Mouse (Mus musculus) limb, embryonic 12.5 days (tissue): ENCODE data around the gene Bcl11a. TPM values are rescaled to one million over a fixed set of nuclear protein-coding genes. Genes with fewer than 3 reads are reported as not detected.
A peak's percentile ranks its signal among the peaks of the same experiment; 100 is the strongest.

Source experiments
- ATAC-seq: fragments of 200-750 bp; cut with Nextera tagmentation; 2 replicates; pipeline ENCODE4 v1.8.0; 2017; ENCODE audit warnings: low read depth, moderate TSS enrichment; ENCODE audit not compliant: insufficient number of reproducible peaks, insufficient read depth, low FRiP score, low TSS enrichment
- H3K27ac ChIP-seq: fragments of 300-500 bp; sonication (generic); 2 replicates; pipeline ENCODE4 v1.5.1; 2016; ENCODE audit warnings: mild to moderate bottlenecking, moderate library complexity
- H3K27me3 ChIP-seq: fragments of 300-500 bp; sonication (generic); 2 replicates; pipeline ENCODE4 v1.6.1; 2016; ENCODE audit warnings: mild to moderate bottlenecking, moderate library complexity
- H3K36me3 ChIP-seq: fragments of 300-500 bp; sonication (generic); 2 replicates; pipeline ENCODE4 v1.6.1; 2016; ENCODE audit warnings: mild to moderate bottlenecking, moderate library complexity
- H3K4me1 ChIP-seq: fragments of 300-500 bp; sonication (generic); replicated peaks from 2 replicates; pipeline ENCODE4 v1.6.1; 2016
- H3K4me2 ChIP-seq: fragments of 300-500 bp; sonication (generic); 2 replicates; pipeline ENCODE4 v1.6.1; 2016; ENCODE audit warnings: mild to moderate bottlenecking, moderate library complexity
- H3K4me3 ChIP-seq: fragments of 300-500 bp; sonication (generic); replicated peaks from 2 replicates; pipeline ENCODE4 v1.5.1; 2016; ENCODE audit warnings: mild to moderate bottlenecking
- H3K9ac ChIP-seq: fragments of 300-500 bp; sonication (generic); replicated peaks from 2 replicates; pipeline ENCODE4 v1.6.1; 2016; ENCODE audit warnings: mild to moderate bottlenecking, moderate library complexity
- H3K9me3 ChIP-seq: fragments of 300-500 bp; sonication (generic); 2 replicates; pipeline ENCODE4 v1.6.1; 2016; ENCODE audit warnings: mild to moderate bottlenecking, moderate library complexity
- WGBS: fragments of 180-500 bp; shearing (Covaris S2); methylation state at CpG from one replicate; pipeline ENCODE4 v1.1.7; 2016; 5-methylcytosine and 5-hydroxymethylcytosine counted together
- polyA plus RNA-seq: library from polyadenylated mRNA; unstranded; fragments of >200 nt; fragmentation: Nextera tagmentation; extraction: Ambion mirVana; gene quantifications from 2 replicates; pipeline ENCODE4 v1.2.1, GENCODE M21; 2016

Gene Bcl11a
- polyA plus RNA-seq, 1 experiment from 2014 or later: 109 TPM

DNA sequence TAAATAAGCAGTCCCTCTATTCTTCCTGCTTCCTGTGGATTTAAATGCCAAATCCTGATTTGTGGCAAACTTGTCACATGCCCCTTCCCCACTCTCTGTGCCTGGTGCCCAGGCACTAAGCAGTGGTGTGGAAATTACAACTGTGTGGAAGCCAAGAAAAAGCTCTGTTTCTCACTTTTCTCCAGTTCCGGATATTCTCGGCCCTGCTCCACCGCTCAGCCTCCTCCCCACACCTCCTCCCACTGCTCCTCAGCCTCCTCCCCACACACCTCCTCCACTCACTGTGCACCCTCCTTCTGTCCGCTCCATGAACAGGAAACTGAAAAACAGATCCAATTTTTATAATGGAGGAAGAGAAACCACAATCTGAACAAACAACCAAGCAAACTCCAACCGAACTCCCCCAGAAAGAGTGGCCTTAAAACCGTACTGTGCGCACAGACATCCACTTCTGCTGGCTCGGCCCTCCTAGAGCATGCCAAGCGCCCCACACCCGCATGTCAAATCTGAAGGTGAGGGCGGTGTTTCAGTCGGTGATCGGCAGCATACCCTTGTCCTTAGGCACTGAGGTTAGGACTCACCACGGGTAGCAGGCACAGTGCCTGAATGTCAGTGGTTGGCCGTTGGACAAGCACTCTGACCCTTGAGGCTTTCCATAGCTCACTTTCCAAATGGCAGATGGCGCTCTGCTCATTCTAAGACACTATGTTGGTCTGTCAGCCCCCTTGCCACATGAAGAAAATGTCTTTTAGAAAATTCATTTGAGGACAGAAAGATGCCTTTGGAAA, 66.5 kb downstream of the Bcl11a start:
- H3K36me3 ChIP-seq: peaks cover 38% of the 10 kb centered on the region
- H3K27me3 ChIP-seq: no peaks in the 10 kb centered on the region
- H3K4me3 ChIP-seq: no peak overlapping the region
- no peak overlapping the region for H3K4me2 ChIP-seq
- H3K9ac ChIP-seq: no peak overlapping the region
- no peak for ATAC-seq
- H3K27ac ChIP-seq: no peak overlapping the region
- no peaks in the 10 kb centered on the region for H3K9me3 ChIP-seq
- 85% methylated on average over 16 of the region's 16 CpGs for WGBS
- peaks cover 67% of the 10 kb centered on the region for H3K4me1 ChIP-seq

GRCm38 (mm10) chr11:24146034-24146433, 68.2 kb downstream of the Bcl11a start:
- H3K9ac ChIP-seq: no peak overlapping the region
- WGBS: 87% methylated on average over 4 of the region's 4 CpGs
- no peak overlapping the region for H3K4me3 ChIP-seq
- H3K27ac ChIP-seq: no peak overlapping the region
- ATAC-seq: no peak
- H3K4me1 ChIP-seq: peaks cover 63% of the 10 kb centered on the region
- H3K36me3 ChIP-seq: peaks cover 40% of the 10 kb centered on the region
- H3K9me3 ChIP-seq: no peaks in the 10 kb centered on the region
- no peak overlapping the region for H3K4me2 ChIP-seq
- H3K27me3 ChIP-seq: no peaks in the 10 kb centered on the region

DNA sequence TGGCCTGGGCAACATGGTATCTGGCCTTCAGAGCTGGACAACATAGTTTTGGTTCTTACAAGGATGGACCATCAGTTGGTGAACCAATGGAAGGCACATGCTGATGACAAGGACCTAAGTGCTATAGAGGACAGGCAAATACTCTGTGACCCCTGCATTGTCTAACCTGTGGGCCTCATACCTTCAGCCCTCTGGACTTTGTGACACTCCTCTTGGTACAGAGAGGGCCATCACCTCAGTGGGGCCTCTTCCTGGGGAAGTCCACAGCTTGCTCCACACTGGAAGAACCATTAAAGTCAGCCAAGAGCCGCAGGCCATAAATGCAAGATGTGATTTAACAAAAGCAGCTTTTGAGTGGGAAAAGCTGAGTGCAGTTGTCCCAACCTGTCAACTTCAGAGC, 68.6 kb downstream of the Bcl11a start:
- H3K9me3 ChIP-seq: no peaks in the 10 kb centered on the region
- peaks cover 59% of the 10 kb centered on the region for H3K4me1 ChIP-seq
- H3K27ac ChIP-seq: no peak overlapping the region
- no peak overlapping the region for H3K4me2 ChIP-seq
- WGBS: 45% methylated on average over 1 of the region's 1 CpGs
- H3K36me3 ChIP-seq: peaks cover 43% of the 10 kb centered on the region
- no peaks in the 10 kb centered on the region for H3K27me3 ChIP-seq
- ATAC-seq: no peak
- no peak overlapping the region for H3K9ac ChIP-seq
- H3K4me3 ChIP-seq: no peak overlapping the region

GRCm38 (mm10) chr11:24147698-24148097, 69.8 kb downstream of the Bcl11a start:
- Histone ChIP-seq H3K27ac (no peak overlapping the region), H3K27me3 (no peaks in the 10 kb centered on the region), H3K9ac (no peak overlapping the region), H3K4me1 (peaks cover 54% of the 10 kb centered on the region), H3K4me2 (no peak overlapping the region), H3K9me3 (no peaks in the 10 kb centered on the region), H3K36me3 (peaks cover 41% of the 10 kb centered on the region), H3K4me3 (no peak overlapping the region)
- no peak for ATAC-seq
- 75% methylated on average over 6 of the region's 6 CpGs for WGBS

DNA sequence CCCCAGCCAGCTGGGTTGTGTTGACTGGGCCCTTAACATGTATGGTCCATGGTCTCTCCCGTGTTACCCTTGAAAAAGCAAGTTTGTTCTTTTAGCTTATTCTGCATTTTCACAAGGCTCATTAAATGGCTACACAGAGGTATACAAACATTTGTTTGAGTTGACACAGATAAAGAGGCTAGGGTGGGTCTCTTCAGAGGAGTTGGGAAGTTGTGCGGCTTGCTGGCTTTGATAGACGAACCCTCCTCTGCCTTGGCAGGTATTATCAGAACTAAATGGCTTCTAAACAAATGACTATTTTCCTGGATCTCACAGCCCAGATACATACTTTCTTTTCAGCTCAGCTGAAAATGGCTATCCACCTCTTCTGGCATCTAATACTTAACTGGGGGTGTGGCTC, 70.7 kb downstream of the Bcl11a start:
- Histone ChIP-seq H3K4me3 (no peak overlapping the region), H3K9me3 (no peaks in the 10 kb centered on the region), H3K4me2 (no peak overlapping the region), H3K4me1 (peaks cover 60% of the 10 kb centered on the region), H3K36me3 (peaks cover 36% of the 10 kb centered on the region), H3K9ac (no peak overlapping the region), H3K27ac (no peak overlapping the region), H3K27me3 (no peaks in the 10 kb centered on the region)
- whole genome bisulfite sequencing: 90% methylated on average over 3 of the region's 3 CpGs
- ATAC-seq: no peak

DNA sequence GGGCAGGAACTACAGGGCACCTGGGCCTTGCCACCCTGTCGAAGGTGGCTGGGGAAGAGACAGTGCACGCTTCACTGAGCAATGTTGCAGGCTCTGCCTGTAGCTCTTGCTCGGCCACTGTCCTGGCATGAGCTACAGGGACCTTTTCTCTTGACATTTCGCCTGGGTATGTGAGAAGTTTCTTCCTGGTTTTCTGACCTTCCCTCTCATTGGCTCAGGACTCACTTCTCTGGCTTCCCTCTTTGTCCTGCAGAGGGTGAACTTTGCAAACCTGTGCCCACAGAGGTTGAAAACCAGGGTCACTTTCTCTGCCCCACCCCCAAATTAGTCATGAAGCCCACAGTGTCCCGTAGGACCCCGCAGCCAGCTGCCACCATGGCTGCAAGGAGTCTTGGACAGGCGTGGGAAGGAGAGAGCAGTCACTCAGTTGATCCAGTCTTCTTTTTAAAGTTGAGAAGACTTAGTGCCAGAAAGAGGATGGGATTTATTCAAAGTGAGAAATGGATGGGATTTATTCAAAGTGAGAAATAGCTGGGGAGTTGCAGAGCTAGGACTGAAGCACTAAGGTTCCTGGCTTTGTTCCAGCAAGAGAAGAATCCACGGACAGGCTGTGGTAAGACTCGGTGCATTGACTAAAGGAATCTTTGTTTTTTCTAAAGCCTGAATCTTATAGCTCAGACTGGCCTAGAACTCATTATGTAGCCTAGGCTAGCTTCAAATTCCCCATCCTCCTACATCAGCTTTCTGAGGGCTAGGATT, 71.8 kb downstream of the Bcl11a start:
- Histone ChIP-seq H3K9me3 (no peaks in the 10 kb centered on the region), H3K4me3 (no peak overlapping the region), H3K27me3 (no peaks in the 10 kb centered on the region), H3K27ac (no peak overlapping the region), H3K4me1 (peaks cover 64% of the 10 kb centered on the region), H3K4me2 (no peak overlapping the region), H3K9ac (no peak overlapping the region), H3K36me3 (peaks cover 32% of the 10 kb centered on the region)
- no peak for ATAC-seq
- 80% methylated on average over 9 of the region's 9 CpGs for WGBS

DNA sequence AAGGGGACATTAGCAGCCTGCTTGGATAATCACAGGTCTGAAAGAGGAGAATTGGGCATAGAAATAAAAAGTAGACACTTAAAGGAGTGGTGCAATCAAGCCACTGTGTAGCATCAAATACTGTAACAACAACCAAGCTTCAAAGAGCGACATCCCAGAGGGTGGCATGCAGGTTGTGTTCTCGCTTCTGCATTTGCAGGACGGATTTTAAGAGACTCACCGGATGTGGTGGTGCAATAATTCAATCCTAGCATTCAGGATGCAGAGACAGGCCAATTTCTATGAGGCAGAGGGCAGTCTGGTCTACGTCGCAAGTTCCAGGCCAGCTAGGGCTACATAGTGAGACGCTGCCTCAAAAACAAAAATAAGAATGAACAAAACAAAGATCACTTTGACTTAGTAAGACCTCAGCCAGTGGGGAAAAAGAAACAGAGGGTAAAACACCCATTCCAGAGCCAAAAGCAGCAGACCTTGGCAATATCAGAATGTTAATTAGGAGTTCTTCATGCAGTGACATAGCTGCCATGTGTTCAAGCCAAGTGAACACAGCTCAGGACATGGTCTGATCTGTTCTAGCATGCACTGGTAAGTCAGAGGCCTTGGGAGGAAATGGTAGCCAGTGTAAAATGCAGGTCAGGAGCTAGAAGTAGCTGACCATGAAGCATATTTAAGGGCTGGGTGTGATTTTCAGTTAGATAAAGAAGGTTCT, 74.4 kb downstream of the Bcl11a start:
- no peak overlapping the region for H3K4me3 ChIP-seq

DNA sequence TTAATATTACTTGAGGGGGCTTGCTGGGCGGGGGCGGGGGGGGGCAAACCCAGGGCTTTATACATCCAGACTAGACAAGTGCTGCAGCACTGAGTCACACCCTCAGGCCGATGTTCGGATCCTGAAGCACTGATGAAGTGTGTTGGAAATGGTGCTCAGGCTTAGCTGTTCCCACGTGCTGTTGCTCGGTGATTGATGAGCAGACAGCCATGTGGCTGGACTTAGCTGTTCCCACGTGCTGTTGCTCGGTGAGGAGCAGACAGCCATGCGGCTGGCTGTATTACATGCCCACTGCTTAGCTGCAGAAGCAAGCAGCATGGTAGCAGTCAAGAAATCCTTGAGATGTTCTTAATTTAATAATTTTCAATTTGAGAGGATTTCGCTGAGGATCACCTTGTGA, 75.2 kb downstream of the Bcl11a start:
- H3K36me3 ChIP-seq: peaks cover 42% of the 10 kb centered on the region; the same call in 1 of the 2 replicates
- H3K27ac ChIP-seq: no peak overlapping the region
- ATAC-seq: peak; percentile 61; the same call in 1 of the 2 replicates
- peaks cover 65% of the 10 kb centered on the region for H3K4me1 ChIP-seq
- H3K9ac ChIP-seq: no peak overlapping the region
- no peak overlapping the region for H3K4me2 ChIP-seq
- no peak overlapping the region for H3K4me3 ChIP-seq
- H3K9me3 ChIP-seq: no peaks in the 10 kb centered on the region
- H3K27me3 ChIP-seq: no peaks in the 10 kb centered on the region
- WGBS: 39% methylated on average over 10 of the region's 10 CpGs

More for the DNA sequence above, 74.4 kb downstream of the Bcl11a start:
- WGBS: 91% methylated on average over 7 of the region's 7 CpGs
- Histone ChIP-seq H3K36me3 (peaks cover 42% of the 10 kb centered on the region; the same call in 1 of the 2 replicates), H3K27me3 (no peaks in the 10 kb centered on the region), H3K4me1 (peaks cover 59% of the 10 kb centered on the region), H3K4me2 (no peak overlapping the region), H3K9ac (no peak overlapping the region), H3K27ac (no peak overlapping the region), H3K9me3 (no peaks in the 10 kb centered on the region)
- no peak for ATAC-seq

DNA sequence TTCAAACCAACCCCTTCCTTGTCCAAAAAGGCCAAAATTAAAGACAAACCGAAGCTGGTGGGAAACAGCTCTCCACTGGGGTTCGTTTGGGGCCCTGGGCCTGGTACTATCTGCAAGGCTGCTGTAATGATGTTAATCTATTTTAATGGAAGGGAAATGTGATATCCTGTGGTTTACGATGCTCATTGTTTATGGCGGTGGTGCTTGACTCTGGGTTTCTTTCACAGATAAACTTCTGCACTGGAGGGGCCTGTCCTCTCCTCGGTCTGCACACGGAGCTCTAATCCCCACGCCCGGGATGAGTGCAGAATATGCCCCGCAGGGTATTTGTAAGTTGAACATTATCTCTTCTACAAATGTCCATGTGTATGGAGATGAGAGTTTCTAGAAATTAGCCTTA, 80.2 kb downstream of the Bcl11a start:
- Histone ChIP-seq H3K36me3 (peaks cover 44% of the 10 kb centered on the region), H3K27me3 (no peaks in the 10 kb centered on the region), H3K4me1 (peaks cover 75% of the 10 kb centered on the region), H3K4me2 (no peak overlapping the region), H3K9me3 (no peaks in the 10 kb centered on the region), H3K9ac (no peak overlapping the region), H3K27ac (no peak overlapping the region), H3K4me3 (no peak overlapping the region)
- no peak for ATAC-seq
- 27% methylated on average over 9 of the region's 9 CpGs for WGBS

DNA sequence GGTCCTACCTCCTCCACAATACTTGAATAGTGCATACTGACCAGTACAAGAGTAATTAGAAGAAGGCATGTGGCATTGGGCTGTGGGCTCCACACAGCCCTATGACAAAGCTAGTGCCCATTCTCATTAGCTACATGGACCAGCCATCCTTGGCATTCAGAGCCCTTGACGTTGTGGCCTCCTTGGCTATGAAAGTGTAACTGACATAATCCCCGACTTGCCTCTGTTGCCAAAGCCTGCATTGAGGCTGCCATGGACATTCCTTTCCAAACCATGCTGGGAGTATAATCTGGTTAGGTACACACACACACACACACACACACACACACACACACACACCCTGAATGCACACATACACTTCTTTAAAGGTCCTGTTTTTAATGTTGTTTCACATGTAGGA, 81.8 kb downstream of the Bcl11a start:
- H3K9me3 ChIP-seq: no peaks in the 10 kb centered on the region
- 93% methylated on average over 2 of the region's 2 CpGs for WGBS
- H3K36me3 ChIP-seq: peaks cover 56% of the 10 kb centered on the region
- peaks cover 61% of the 10 kb centered on the region for H3K4me1 ChIP-seq
- H3K4me3 ChIP-seq: no peak overlapping the region
- no peak overlapping the region for H3K9ac ChIP-seq
- no peaks in the 10 kb centered on the region for H3K27me3 ChIP-seq
- H3K27ac ChIP-seq: no peak overlapping the region
- no peak overlapping the region for H3K4me2 ChIP-seq
- ATAC-seq: no peak

- Histone ChIP-seq H3K9ac (no peak overlapping the region), H3K4me2 (no peak overlapping the region), H3K4me3 (no peak overlapping the region), H3K9me3 (no peaks in the 10 kb centered on the region), H3K27ac (no peak overlapping the region), H3K27me3 (no peaks in the 10 kb centered on the region), H3K36me3 (peaks cover 55% of the 10 kb centered on the region), H3K4me1 (peaks cover 53% of the 10 kb centered on the region)
- 69% methylated on average over 2 of the region's 2 CpGs for WGBS
- no peak for ATAC-seq
These were observed 83.6 kb downstream of the Bcl11a start for GRCm38 (mm10) chr11:24161458-24161857.
